In genomic region chr12:101007968-101008481, GRCm38 (mm10) we compare ENCODE assay signal across 9 mouse cellular contexts. TPM values are rescaled to one million over a fixed set of nuclear protein-coding genes. Genes with fewer than 3 reads are reported as not detected.
DNase-seq lines count a peak whose midpoint lies in the region; ATAC-seq and TF ChIP-seq lines count a peak whose summit lies in the region.
"Had no signal": no experiment of that assay in that cellular context is flagged by ENCODE, and none has a peak within 500 bp of the region (broad histone marks: within the 10 kb centered on the region; RNA-seq: fewer than 3 reads in every experiment).

No protein-coding gene starts in this region.

- H3K27me3 ChIP-seq in embryonic facial prominence, embryonic 14.5 days (replicated peaks; ENCODE audit: control insufficient read depth, insufficient read depth, low read length) = no peaks in the 10 kb centered on the region
- no peaks in the 10 kb centered on the region for H3K27me3 ChIP-seq in intestine, embryonic 16.5 days (replicated peaks; ENCODE audit: control insufficient read depth, insufficient read depth, low read length)
- no peaks in the 10 kb centered on the region for H3K27me3 ChIP-seq in neural tube, embryonic 15.5 days (replicated peaks)

- DNase-seq in kidney, postnatal 10 days = peak; percentile 37
- DNase-seq in kidney, adult 9 months = no peak
- no peak for DNase-seq in ES-E14 (ENCODE audit: low read depth, low spot score)
- peak; percentile 40 for DNase-seq in embryonic facial prominence, embryonic 14.5 days (ENCODE audit: low spot score)
- DNase-seq in adrenal gland, adult (ENCODE audit: inconsistent age in 2 of 2, low spot score in 1 of 2) = no peak
- DNase-seq in retina, embryonic 14.5 days (ENCODE audit: low spot score) = no peak

- peak overlapping the region; percentile 11 to 15; a peak in 3 of 4 replicates for H3K4me3 ChIP-seq in ES-E14 (ENCODE audit: insufficient read depth in 1 of 2, low read depth in 1 of 2, low read length in 2 of 2, poor library complexity in 1 of 2, severe bottlenecking in 1 of 2)
- H3K4me3 ChIP-seq in embryonic facial prominence, embryonic 14.5 days (ENCODE audit: low read depth, low read length) = no peak overlapping the region
- no peak overlapping the region for H3K4me3 ChIP-seq in intestine, embryonic 16.5 days (ENCODE audit: low read length)
- no peak overlapping the region for H3K4me3 ChIP-seq in neural tube, embryonic 15.5 days (replicated peaks)

- peaks cover 24 to 64% of the 10 kb centered on the region in 2 experiments for H3K4me1 ChIP-seq in ES-E14 (ENCODE audit: control insufficient read depth in 2 of 2, insufficient read depth in 2 of 2, low read length in 2 of 2, poor library complexity in 1 of 2)
- peaks cover 8% of the 10 kb centered on the region; the same call in 1 of the 2 replicates for H3K4me1 ChIP-seq in embryonic facial prominence, embryonic 14.5 days (ENCODE audit: control insufficient read depth, insufficient read depth, low read length)
- H3K4me1 ChIP-seq in intestine, embryonic 16.5 days (ENCODE audit: control insufficient read depth, insufficient read depth, low read length) = peaks cover 58% of the 10 kb centered on the region
- peaks cover 41% of the 10 kb centered on the region for H3K4me1 ChIP-seq in neural tube, embryonic 15.5 days

- H3K36me3 ChIP-seq in ES-E14 (ENCODE audit: control insufficient read depth, insufficient read depth, low read length, poor library complexity, severe bottlenecking) = peaks cover 8% of the 10 kb centered on the region; the same call in 1 of the 2 replicates
- H3K36me3 ChIP-seq in embryonic facial prominence, embryonic 14.5 days (ENCODE audit: control insufficient read depth, insufficient read depth, low read length) = no peaks in the 10 kb centered on the region
- H3K36me3 ChIP-seq in intestine, embryonic 16.5 days (ENCODE audit: control insufficient read depth, insufficient read depth, low read length) = no peaks in the 10 kb centered on the region
- H3K36me3 ChIP-seq in neural tube, embryonic 15.5 days = no peaks in the 10 kb centered on the region

- ATAC-seq in embryonic facial prominence, embryonic 14.5 days (ENCODE audit: low read depth) = peak; percentile 24
- peak; percentile 14 for ATAC-seq in intestine, embryonic 16.5 days
- no peak for ATAC-seq in neural tube, embryonic 15.5 days (ENCODE audit: low FRiP score)

- no peaks in the 10 kb centered on the region for H3K9me3 ChIP-seq in ES-E14 (ENCODE audit: control insufficient read depth, insufficient read depth, low read depth, low read length)
- H3K9me3 ChIP-seq in embryonic facial prominence, embryonic 14.5 days (ENCODE audit: control insufficient read depth, low read length) = no peaks in the 10 kb centered on the region
- no peaks in the 10 kb centered on the region for H3K9me3 ChIP-seq in intestine, embryonic 16.5 days (ENCODE audit: control insufficient read depth, low read length)
- no peaks in the 10 kb centered on the region for H3K9me3 ChIP-seq in neural tube, embryonic 15.5 days (replicated peaks)

- WGBS in embryonic facial prominence, embryonic 14.5 days = 22% methylated on average over 10 of the region's 10 CpGs
- WGBS in intestine, embryonic 16.5 days = 24% methylated on average over 10 of the region's 10 CpGs
- WGBS in neural tube, embryonic 15.5 days = 15% methylated on average over 10 of the region's 10 CpGs

- in situ Hi-C loops in ES-E14 (cut with MboI; ENCODE audit: low sequenced_read_pairs in 2 of 2, unreplicated experiment in 2 of 2) = no loop called here

- H3K4me2 ChIP-seq in embryonic facial prominence, embryonic 14.5 days (ENCODE audit: low read depth, low read length) = no peak overlapping the region
- H3K4me2 ChIP-seq in intestine, embryonic 16.5 days (ENCODE audit: low read depth, low read length) = peak overlapping the region; percentile 29; the same call in 1 of the 2 replicates
- no peak overlapping the region for H3K4me2 ChIP-seq in neural tube, embryonic 15.5 days

- H3K27ac ChIP-seq in ES-E14 (ENCODE audit: insufficient read depth, low read depth, low read length, poor library complexity, severe bottlenecking) = peak overlapping the region; percentile 64
- peak overlapping the region; percentile 13; the same call in 1 of the 2 replicates for H3K27ac ChIP-seq in embryonic facial prominence, embryonic 14.5 days (replicated peaks; ENCODE audit: low read depth, low read length)
- H3K27ac ChIP-seq in intestine, embryonic 16.5 days (ENCODE audit: low read length) = peak overlapping the region; percentile 92
- H3K27ac ChIP-seq in neural tube, embryonic 15.5 days (replicated peaks) = 0 out of 2 replicates have a peak overlapping the region, but pooled peaks have one; percentile 18
- H3K27ac ChIP-seq: macrophage had no signal

- H3K9ac ChIP-seq in ES-E14 (ENCODE audit: insufficient read depth, low read depth, low read length, poor library complexity, severe bottlenecking) = peak overlapping the region; percentile 16; the same call in 1 of the 2 replicates
- H3K9ac ChIP-seq in embryonic facial prominence, embryonic 14.5 days (ENCODE audit: low read depth, low read length) = no peak overlapping the region
- peak overlapping the region; percentile 12 for H3K9ac ChIP-seq in intestine, embryonic 16.5 days (ENCODE audit: low read depth, low read length)
- no peak overlapping the region for H3K9ac ChIP-seq in neural tube, embryonic 15.5 days (replicated peaks)

TF ChIP-seq in ES-E14, 5 proteins besides CTCF, POLR2A, EP300 and RAD21:
- TF ChIP-seq HCFC1 (IDR thresholded peaks at IDR 0.05; ENCODE audit: borderline replicate concordance, insufficient read depth, low read length) (no peak), MAFK (IDR thresholded peaks at IDR 0.05; ENCODE audit: insufficient read depth, low read depth, low read length) (peak; percentile 56), CHD2 (IDR thresholded peaks at IDR 0.05; ENCODE audit: low read depth, low read length) (no peak)

RNA-seq across cellular contexts. Expression of gene Ccdc88c, which starts 20.8 kb away (rescaled TPM):
- total RNA-seq in ES-E14 (2012; rRNA removed) = 35.7 and 42.7 TPM in 2 replicates
- polyA plus RNA-seq in embryonic facial prominence, embryonic 14.5 days (2014; fragmentation: Nextera tagmentation; extraction: Ambion mirVana) = 5.5 and 6.9 TPM in 2 replicates
- polyA plus RNA-seq in intestine, embryonic 16.5 days (2015; fragmentation: Nextera tagmentation; extraction: Ambion mirVana) = 13.1 and 13.6 TPM in 2 replicates
- 9.6 and 10.1 TPM in 2 replicates for polyA plus RNA-seq in neural tube, embryonic 15.5 days (2015; fragmentation: Nextera tagmentation; extraction: Ambion mirVana)

Comparison
In these comparisons a context has a peak if more than half of its experiments do, and no peak if none do; other contexts are left out.
1. DNase-seq: peak in kidney, postnatal 10 days (single experiment) and embryonic facial prominence, embryonic 14.5 days (single experiment); none in kidney, adult 9 months (single experiment), ES-E14 (single experiment), adrenal gland, adult (0 of 2) and retina, embryonic 14.5 days (single experiment).
2. H3K27ac ChIP-seq: peak in every context shown above with its lines; median percentile 92 in intestine, embryonic 16.5 days; 64 in ES-E14; 18 in neural tube, embryonic 15.5 days; 13 in embryonic facial prominence, embryonic 14.5 days.
3. H3K4me3 ChIP-seq: peak in ES-E14 (2 of 2); none in embryonic facial prominence, embryonic 14.5 days (single experiment), intestine, embryonic 16.5 days (single experiment) and neural tube, embryonic 15.5 days (single experiment).
4. H3K9ac ChIP-seq: peak in ES-E14 (single experiment) and intestine, embryonic 16.5 days (single experiment); none in embryonic facial prominence, embryonic 14.5 days (single experiment) and neural tube, embryonic 15.5 days (single experiment).